Mouse (Mus musculus) forebrain, embryonic 11.5 days (tissue): Measurements from ENCODE around the gene B3gnt2. TPM values are rescaled to one million over a fixed set of nuclear protein-coding genes. Genes with fewer than 3 reads are reported as not detected.

Source experiments
- ATAC-seq: fragments of 200-750 bp; cut with Nextera tagmentation; replicated peaks from 2 replicates; pipeline ENCODE4 v1.8.0; 2017; ENCODE audit warnings: moderate TSS enrichment; ENCODE audit not compliant: low FRiP score
- DNase-seq: peaks from one replicate; pipeline ENCODE4 v3.0.0-alpha.2; 2017; ENCODE audit warnings: low spot score
- H3K27ac ChIP-seq: fragments of 300-500 bp; sonication (generic); 2 replicates; pipeline ENCODE4 v1.5.1; 2014; ENCODE audit warnings: low read depth, low read length
- H3K27me3 ChIP-seq: fragments of 300-500 bp; sonication (generic); 2 replicates; pipeline ENCODE4 v1.6.1; 2014; ENCODE audit warnings: mild to moderate bottlenecking, low read length, mixed read lengths; ENCODE audit not compliant: control insufficient read depth, insufficient read depth
- H3K36me3 ChIP-seq: fragments of 300-500 bp; sonication (generic); 2 replicates; pipeline ENCODE4 v1.6.1; 2014; ENCODE audit warnings: mild to moderate bottlenecking, low read length, moderate library complexity, mixed read lengths; ENCODE audit not compliant: control insufficient read depth, insufficient read depth
- H3K4me1 ChIP-seq: fragments of 300-500 bp; sonication (generic); replicated peaks from 2 replicates; pipeline ENCODE4 v1.6.1; 2014; ENCODE audit warnings: low read length, mixed read lengths; ENCODE audit not compliant: control insufficient read depth, insufficient read depth
- H3K4me2 ChIP-seq: fragments of 300-500 bp; sonication (generic); 2 replicates; pipeline ENCODE4 v1.6.1; 2014; ENCODE audit warnings: low read depth, mild to moderate bottlenecking, low read length, moderate library complexity, mixed read lengths; ENCODE audit not compliant: severe bottlenecking
- H3K4me3 ChIP-seq: fragments of 300-500 bp; sonication (generic); 2 replicates; pipeline ENCODE4 v1.5.1; 2014; ENCODE audit warnings: low read depth, low read length
- H3K9ac ChIP-seq: fragments of 300-500 bp; sonication (generic); 2 replicates; pipeline ENCODE4 v1.6.1; 2014; ENCODE audit warnings: low read length
- H3K9me3 ChIP-seq: fragments of 300-500 bp; sonication (generic); 2 replicates; pipeline ENCODE4 v1.6.1; 2016; ENCODE audit warnings: low read length, mixed read lengths; ENCODE audit not compliant: control insufficient read depth
- WGBS: fragments of 180-500 bp; shearing (Covaris S2); extraction: QIAGEN DNeasy Blood & Tissue Kit; methylation state at CpG from one replicate; pipeline ENCODE4 v1.1.7; 2014; 5-methylcytosine and 5-hydroxymethylcytosine counted together
- polyA plus RNA-seq: library from polyadenylated mRNA; unstranded; fragments of >200 nt; fragmentation: Nextera tagmentation; extraction: Ambion mirVana; gene quantifications from 2 replicates; pipeline ENCODE4 v1.2.1, GENCODE M21; 2014

Gene B3gnt2
- polyA plus RNA-seq, 1 experiment from 2014 or later, result 2.4 TPM

DNA sequence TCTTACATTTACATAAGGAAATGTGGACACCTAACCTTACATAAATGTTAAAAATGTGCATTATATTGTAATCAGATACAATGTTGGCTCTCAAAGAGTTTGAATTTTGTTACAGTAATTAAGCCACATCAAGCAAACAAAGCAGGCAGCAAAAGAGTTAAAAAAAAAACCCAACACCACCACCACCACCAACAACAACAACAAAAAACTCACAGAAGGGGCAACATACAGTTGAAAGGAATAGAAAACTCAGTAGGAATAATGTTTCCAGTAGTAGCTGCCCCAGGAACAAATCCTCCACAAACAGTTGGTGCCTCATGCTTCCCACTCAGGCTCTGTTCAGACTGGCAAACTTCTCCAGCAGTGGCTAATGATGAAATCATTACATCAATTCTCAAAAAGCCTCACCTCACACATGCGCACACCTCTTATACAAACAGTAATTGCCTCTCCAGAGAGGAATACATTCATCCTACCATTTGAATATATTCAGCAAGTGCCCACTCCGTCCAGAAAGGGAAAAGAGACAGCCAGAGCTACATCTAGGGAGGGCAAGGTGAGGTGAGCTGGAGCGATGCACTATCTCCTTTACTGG is 4.3 kb downstream of the B3gnt2 start:
- Histone ChIP-seq H3K9ac (no peak overlapping the region), H3K4me1 (peaks cover 15% of the 10 kb centered on the region), H3K4me3 (no peak overlapping the region), H3K4me2 (no peak overlapping the region), H3K27ac (no peak overlapping the region), H3K36me3 (no peaks in the 10 kb centered on the region), H3K9me3 (no peaks in the 10 kb centered on the region), H3K27me3 (peaks cover 37% of the 10 kb centered on the region)
- 75% methylated on average over 3 of the region's 3 CpGs for WGBS
- DNase-seq (no peak), ATAC-seq (no peak)

DNA sequence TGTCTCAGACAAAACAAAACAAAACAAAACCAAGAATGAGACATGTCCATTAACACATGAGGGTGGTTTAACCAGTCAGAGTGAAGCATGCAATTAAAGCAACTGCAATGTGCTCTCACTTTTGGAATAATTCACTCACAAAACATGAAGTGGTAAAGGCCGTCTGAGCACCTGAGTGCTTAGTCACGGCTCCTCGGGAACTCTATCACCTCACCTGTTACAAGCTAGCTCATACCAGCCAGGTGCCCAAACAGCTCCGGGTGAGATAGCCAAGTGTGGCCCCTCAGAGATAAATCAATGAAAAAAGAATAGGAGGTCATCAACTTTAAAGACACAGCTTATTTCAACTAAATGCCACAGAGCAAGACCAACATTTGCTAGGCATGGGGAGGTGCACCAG is 6.2 kb downstream of the B3gnt2 start:
- 88% methylated on average over 4 of the region's 4 CpGs for WGBS
- DNase-seq (no peak), ATAC-seq (no peak)
- Histone ChIP-seq H3K27me3 (peaks cover 24% of the 10 kb centered on the region), H3K4me3 (no peak overlapping the region), H3K9me3 (no peaks in the 10 kb centered on the region), H3K9ac (no peak overlapping the region), H3K36me3 (no peaks in the 10 kb centered on the region), H3K4me2 (no peak overlapping the region), H3K27ac (no peak overlapping the region), H3K4me1 (peaks cover 8% of the 10 kb centered on the region)

DNA sequence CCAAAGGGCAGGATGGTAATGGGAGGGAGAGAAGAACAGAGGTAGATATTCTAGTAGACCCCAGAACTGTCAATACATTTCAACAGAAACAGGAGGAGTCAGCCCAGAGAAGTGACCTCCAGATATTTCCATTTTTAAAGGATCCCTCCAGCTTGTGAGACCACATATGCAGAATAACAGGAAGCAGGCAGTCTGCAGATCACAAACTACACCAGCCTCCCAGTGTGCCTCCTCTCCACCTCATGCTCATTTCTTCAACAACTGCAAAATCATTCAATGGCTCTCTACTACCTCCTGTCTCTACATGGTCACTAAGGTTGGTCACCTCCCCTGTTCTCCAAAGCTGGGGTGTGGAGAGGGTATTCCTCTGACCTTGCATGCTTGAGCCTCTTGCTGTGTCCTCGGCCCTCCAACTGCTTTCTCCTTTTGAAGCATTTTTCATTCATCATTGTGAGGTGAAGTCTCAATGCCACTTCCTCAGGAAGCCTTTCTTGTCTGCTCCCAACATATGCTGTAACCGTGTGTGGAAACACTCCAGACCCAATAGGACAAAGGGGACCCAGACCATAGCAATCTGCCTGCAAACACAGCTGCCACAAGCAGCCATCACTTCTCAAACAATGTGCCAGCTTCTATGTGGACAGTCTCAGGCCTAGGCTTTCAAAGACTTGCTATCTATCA is 7.1 kb downstream of the B3gnt2 start:
- Histone ChIP-seq H3K4me1 (peaks cover 3% of the 10 kb centered on the region; the same call in 1 of the 2 replicates), H3K27me3 (peaks cover 18% of the 10 kb centered on the region; the same call in 1 of the 2 replicates), H3K27ac (peak overlapping the region; percentile 12; the same call in 1 of the 2 replicates), H3K4me2 (no peak overlapping the region), H3K9ac (no peak overlapping the region), H3K9me3 (no peaks in the 10 kb centered on the region), H3K4me3 (no peak overlapping the region), H3K36me3 (no peaks in the 10 kb centered on the region)
- WGBS, result 68% methylated on average over 2 of the region's 2 CpGs
- DNase-seq, result no peak
- no peak for ATAC-seq

DNA sequence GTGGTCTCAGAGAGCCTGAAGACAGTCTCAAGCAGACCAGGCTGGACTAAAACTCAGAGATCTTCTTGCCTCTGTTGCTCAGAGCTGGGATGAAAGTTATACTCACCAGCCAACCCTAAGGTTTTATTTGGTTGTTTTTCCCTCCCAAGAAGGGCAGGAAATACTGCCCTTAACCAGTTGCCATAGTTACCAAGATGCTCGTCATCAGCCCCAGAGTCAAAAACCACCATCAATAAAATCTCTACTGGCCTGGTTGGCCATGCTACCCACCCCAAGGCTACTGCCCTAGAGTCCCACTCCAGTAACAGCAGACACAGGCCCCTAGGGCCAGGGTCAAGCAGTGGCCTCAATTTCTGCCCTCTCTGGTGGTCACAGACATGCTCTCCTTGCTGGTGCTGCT is 8.3 kb downstream of the B3gnt2 start:
- Histone ChIP-seq H3K4me3 (no peak overlapping the region), H3K36me3 (no peaks in the 10 kb centered on the region), H3K4me1 (no peaks in the 10 kb centered on the region), H3K4me2 (no peak overlapping the region), H3K9ac (no peak overlapping the region), H3K27ac (no peak overlapping the region), H3K9me3 (no peaks in the 10 kb centered on the region), H3K27me3 (peaks cover 10% of the 10 kb centered on the region; the same call in 1 of the 2 replicates)
- DNase-seq (no peak), ATAC-seq (no peak)
- WGBS, result 77% methylated on average over 1 of the region's 1 CpGs

DNA sequence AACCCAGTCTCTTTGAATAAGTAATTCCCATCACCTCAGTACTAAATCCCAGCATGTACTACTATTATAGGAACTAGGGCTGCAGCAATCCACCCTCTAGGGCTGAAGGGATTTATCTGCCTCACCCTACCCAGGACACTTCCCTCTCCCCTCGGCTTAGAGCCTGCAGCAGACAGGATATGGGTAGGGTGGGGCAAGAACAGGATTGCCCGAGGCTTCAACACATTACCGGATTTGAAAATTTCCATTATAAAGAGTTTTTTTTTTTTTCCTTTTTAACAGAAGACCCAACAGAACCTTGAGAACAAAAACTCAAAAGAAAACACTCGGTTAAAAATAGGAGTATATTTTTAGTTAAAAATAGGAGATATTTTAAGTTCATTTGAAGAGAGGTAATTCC is 9.3 kb downstream of the B3gnt2 start:
- Histone ChIP-seq H3K27ac (no peak overlapping the region), H3K4me1 (no peaks in the 10 kb centered on the region), H3K4me3 (no peak overlapping the region), H3K36me3 (no peaks in the 10 kb centered on the region), H3K9ac (no peak overlapping the region), H3K4me2 (no peak overlapping the region), H3K27me3 (no peaks in the 10 kb centered on the region; the same call in 1 of the 2 replicates), H3K9me3 (no peaks in the 10 kb centered on the region)
- WGBS, result 57% methylated on average over 4 of the region's 4 CpGs
- ATAC-seq (no peak), DNase-seq (no peak)

DNA sequence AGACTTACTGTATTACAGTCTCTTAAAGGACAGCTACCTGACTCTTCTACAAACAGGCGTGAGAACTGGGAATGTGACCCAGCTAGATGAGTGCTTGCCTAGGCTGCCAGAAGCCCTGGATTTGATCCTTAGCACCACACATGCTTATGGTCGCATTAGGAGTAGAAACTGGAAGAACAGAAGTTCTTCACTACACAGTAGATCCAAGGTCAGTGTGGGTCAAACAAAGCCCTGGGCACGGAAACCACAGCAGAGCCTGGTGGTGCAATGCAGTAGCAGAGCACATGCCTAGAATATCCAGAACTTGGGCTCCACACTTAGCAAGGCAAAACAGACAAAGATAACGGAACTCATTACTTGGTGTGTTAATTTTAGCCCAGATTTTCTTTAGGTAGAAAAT is 10.7 kb downstream of the B3gnt2 start:
- Histone ChIP-seq H3K4me3 (no peak overlapping the region), H3K4me1 (no peaks in the 10 kb centered on the region), H3K9me3 (no peaks in the 10 kb centered on the region), H3K36me3 (no peaks in the 10 kb centered on the region), H3K27me3 (no peaks in the 10 kb centered on the region), H3K4me2 (no peak overlapping the region), H3K9ac (no peak overlapping the region), H3K27ac (no peak overlapping the region)
- no peak for ATAC-seq
- DNase-seq, result no peak
- WGBS, result 85% methylated on average over 4 of the region's 4 CpGs

DNA sequence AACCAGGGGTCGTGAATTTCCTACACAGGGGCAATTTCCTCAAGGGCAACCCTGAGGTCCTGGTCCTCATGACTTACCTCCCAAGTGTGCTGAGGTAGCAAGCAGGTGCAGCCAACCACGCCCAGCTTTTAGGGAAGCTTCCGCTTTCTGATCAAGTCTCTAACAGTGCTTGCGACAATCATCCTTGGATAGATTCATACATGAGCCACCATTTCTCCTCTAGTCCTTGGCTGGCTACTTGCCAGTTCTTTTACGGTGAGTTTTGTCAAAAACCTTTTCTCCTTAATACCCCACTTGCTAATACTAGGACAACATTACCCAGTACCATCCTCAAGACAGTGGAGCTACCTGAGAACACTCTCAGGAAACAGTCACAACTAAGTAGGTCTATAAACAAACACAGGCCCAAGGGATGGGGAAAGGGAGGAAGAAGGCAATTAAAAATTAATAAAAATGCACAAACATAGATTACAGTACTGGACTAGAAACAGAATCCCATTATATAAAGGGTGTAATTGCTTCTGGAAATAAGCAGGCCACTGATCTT is 12.0 kb downstream of the B3gnt2 start:
- no peak overlapping the region for H3K27ac ChIP-seq
- no peaks in the 10 kb centered on the region for H3K9me3 ChIP-seq
- no peak overlapping the region for H3K4me2 ChIP-seq
- WGBS, result 92% methylated on average over 5 of the region's 5 CpGs
- no peaks in the 10 kb centered on the region for H3K36me3 ChIP-seq
- H3K4me1 ChIP-seq, result no peaks in the 10 kb centered on the region
- H3K27me3 ChIP-seq, result no peaks in the 10 kb centered on the region
- H3K4me3 ChIP-seq, result no peak overlapping the region
- no peak overlapping the region for H3K9ac ChIP-seq
- ATAC-seq, result no peak
- DNase-seq, result no peak

DNA sequence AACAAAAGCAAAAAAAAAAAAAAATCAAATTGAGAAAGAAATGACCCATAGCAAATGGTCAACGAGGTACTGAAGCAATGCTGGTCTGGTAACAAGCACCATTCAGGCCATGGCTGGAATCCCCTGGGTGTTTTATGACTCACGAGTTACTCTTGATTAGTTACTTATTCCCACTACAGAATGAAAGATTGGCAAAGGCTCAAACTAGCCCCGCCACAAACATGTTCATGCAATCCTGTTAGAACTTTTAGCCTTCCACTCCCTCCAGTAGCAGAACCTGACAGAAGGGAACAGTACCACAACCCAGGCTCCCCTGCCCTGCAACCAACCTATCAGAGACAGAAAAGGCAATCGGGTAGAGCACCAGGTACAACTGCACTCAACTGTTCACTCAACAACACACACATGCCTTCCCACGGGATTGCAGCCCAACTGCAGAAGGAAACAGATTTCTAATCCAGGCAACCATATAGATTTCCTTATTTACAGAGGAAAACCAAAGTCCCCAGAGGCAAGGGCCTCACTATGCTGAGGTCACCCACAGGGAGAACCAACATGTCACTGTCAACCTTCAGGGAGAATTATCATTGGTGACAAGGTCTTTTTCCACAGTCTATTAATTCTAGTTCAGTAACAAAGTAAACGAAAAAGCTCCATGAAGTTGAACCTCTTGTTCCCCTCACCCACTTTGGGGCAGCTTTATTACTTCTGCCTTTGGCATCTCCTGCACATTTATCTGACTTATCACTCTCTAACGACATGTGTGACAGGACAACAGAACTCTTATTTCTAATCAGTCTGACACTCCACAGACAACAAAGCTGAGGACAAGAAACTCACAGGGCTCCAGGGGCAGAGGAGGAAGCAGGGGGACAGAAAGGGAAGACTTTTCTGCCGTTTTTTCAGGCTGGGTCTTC is 12.8 kb downstream of the B3gnt2 start:
- no peak overlapping the region for H3K4me3 ChIP-seq
- DNase-seq (no peak), ATAC-seq (no peak)
- WGBS, result 70% methylated on average over 8 of the region's 8 CpGs
- no peaks in the 10 kb centered on the region for H3K9me3 ChIP-seq
- H3K9ac ChIP-seq, result no peak overlapping the region
- no peaks in the 10 kb centered on the region for H3K27me3 ChIP-seq
- H3K36me3 ChIP-seq, result no peaks in the 10 kb centered on the region
- H3K4me2 ChIP-seq, result no peak overlapping the region
- no peak overlapping the region for H3K27ac ChIP-seq
- no peaks in the 10 kb centered on the region for H3K4me1 ChIP-seq
